Mouse (Mus musculus): ENCODE measurements at regions not wholly inside any gene's neighbourhood (a gene's known extent, or its start where the extent isn't known, plus 50 kb on each side); places are given as distances from the start of the nearest gene placed in this dataset.

- TF ChIP-seq E2F4 (IDR thresholded peaks at IDR 0.05; ENCODE audit: insufficient replicate concordance, low read depth, low read length) (no peak), CTCF (conservative IDR thresholded peaks at IDR 0.05 in 1 of 2, IDR thresholded peaks at IDR 0.05 in 1 of 2; ENCODE audit: low read depth in 2 of 2, low read length in 2 of 2) (no peak), POLR2A (IDR thresholded peaks at IDR 0.05; ENCODE audit: low read depth, low read length) (0 out of 2 replicates have a peak, but pooled peaks have one; percentile 11), MAZ (IDR thresholded peaks at IDR 0.05; ENCODE audit: low read depth, low read length) (no peak), SIN3A (IDR thresholded peaks at IDR 0.05; ENCODE audit: low read length) (no peak), ZMIZ1 (IDR thresholded peaks at IDR 0.05; ENCODE audit: low read depth, low read length) (0 out of 2 replicates have a peak, but pooled peaks have one; percentile 16), ETS1 (conservative IDR thresholded peaks at IDR 0.05; ENCODE audit: low read depth, low read length) (no peak), GABPA (IDR thresholded peaks at IDR 0.05; ENCODE audit: insufficient replicate concordance, low read depth, low read length) (no peak), USF2 (conservative IDR thresholded peaks at IDR 0.05; ENCODE audit: low read depth, low read length) (no peak), ZC3H11A (IDR thresholded peaks at IDR 0.05; ENCODE audit: low read depth, low read length) (no peak), MXI1 (IDR thresholded peaks at IDR 0.05; ENCODE audit: low read depth, low read length) (no peak), JUND (conservative IDR thresholded peaks at IDR 0.05; ENCODE audit: low read depth, low read length) (no peak), TBP (conservative IDR thresholded peaks at IDR 0.05; ENCODE audit: low read depth, low read length) (no peak), TCF12 (IDR thresholded peaks at IDR 0.05; ENCODE audit: low read depth, low read length) (no peak)
Measured at GRCm38 (mm10) chr10:43739718-43740117, 161.6 kb downstream of the Cd24a start.
